Mouse (Mus musculus) myocyte (in vitro differentiated cells): ENCODE results near the gene Scaf11.
A peak's percentile ranks its signal among the peaks of the same experiment; 100 is the strongest.

Experiments used
- CEBPB ChIP-seq: IDR thresholded peaks from 2 replicates; pipeline ENCODE4 v1.6.1; 2011; ENCODE audit warnings: mild to moderate bottlenecking, moderate library complexity; ENCODE audit not compliant: poor library complexity, insufficient read depth, severe bottlenecking
- E2F4 ChIP-seq: IDR thresholded peaks from one replicate; pipeline ENCODE4 v1.6.1; 2011; ENCODE audit warnings: mild to moderate bottlenecking, control low read depth, moderate library complexity; ENCODE audit not compliant: insufficient read depth
- MAX ChIP-seq: IDR thresholded peaks from one replicate; pipeline ENCODE4 v1.6.1; 2011; ENCODE audit warnings: low read depth, mild to moderate bottlenecking, control low read depth
- MYOD1 ChIP-seq, 3 experiments: IDR thresholded peaks; one replicate each; pipeline ENCODE4 v1.6.1; 2011; ENCODE audit warnings: control low read depth in 2 of 3, low read depth in 2 of 3, mild to moderate bottlenecking in 2 of 3, moderate library complexity in 1 of 3; ENCODE audit not compliant: insufficient read length in 2 of 3, control insufficient read depth in 1 of 3
- MYOG ChIP-seq, 3 experiments: IDR thresholded peaks; one replicate each; pipeline ENCODE4 v1.6.1; 2011; ENCODE audit warnings: control low read depth in 2 of 3, low read depth in 2 of 3, mild to moderate bottlenecking in 2 of 3; ENCODE audit not compliant: insufficient read length in 2 of 3, control insufficient read depth in 1 of 3, insufficient read depth in 1 of 3
- POLR2A ChIP-seq: IDR thresholded peaks from one replicate; pipeline ENCODE4 v1.6.1; 2011; ENCODE audit warnings: low read depth, mild to moderate bottlenecking, control low read depth, moderate library complexity; ENCODE audit not compliant: insufficient read length
- POLR2AphosphoS2 ChIP-seq: IDR thresholded peaks from one replicate; pipeline ENCODE4 v1.6.1; 2011; ENCODE audit warnings: low read depth, control low read depth; ENCODE audit not compliant: insufficient read length
- REST ChIP-seq: IDR thresholded peaks from one replicate; pipeline ENCODE4 v1.6.1; 2011; ENCODE audit warnings: mild to moderate bottlenecking, control low read depth, moderate library complexity; ENCODE audit not compliant: insufficient read depth, insufficient read length
- SRF ChIP-seq: IDR thresholded peaks from one replicate; pipeline ENCODE4 v1.6.1; 2011; ENCODE audit warnings: low read depth; ENCODE audit not compliant: control insufficient read depth, insufficient read length
- TCF12 ChIP-seq: IDR thresholded peaks from one replicate; pipeline ENCODE4 v1.6.1; 2011; ENCODE audit warnings: mild to moderate bottlenecking, control low read depth; ENCODE audit not compliant: poor library complexity, insufficient read depth, severe bottlenecking
- USF1 ChIP-seq: IDR thresholded peaks from one replicate; pipeline ENCODE4 v1.6.1; 2011; ENCODE audit warnings: low read depth, mild to moderate bottlenecking, control low read depth, moderate library complexity

DNA sequence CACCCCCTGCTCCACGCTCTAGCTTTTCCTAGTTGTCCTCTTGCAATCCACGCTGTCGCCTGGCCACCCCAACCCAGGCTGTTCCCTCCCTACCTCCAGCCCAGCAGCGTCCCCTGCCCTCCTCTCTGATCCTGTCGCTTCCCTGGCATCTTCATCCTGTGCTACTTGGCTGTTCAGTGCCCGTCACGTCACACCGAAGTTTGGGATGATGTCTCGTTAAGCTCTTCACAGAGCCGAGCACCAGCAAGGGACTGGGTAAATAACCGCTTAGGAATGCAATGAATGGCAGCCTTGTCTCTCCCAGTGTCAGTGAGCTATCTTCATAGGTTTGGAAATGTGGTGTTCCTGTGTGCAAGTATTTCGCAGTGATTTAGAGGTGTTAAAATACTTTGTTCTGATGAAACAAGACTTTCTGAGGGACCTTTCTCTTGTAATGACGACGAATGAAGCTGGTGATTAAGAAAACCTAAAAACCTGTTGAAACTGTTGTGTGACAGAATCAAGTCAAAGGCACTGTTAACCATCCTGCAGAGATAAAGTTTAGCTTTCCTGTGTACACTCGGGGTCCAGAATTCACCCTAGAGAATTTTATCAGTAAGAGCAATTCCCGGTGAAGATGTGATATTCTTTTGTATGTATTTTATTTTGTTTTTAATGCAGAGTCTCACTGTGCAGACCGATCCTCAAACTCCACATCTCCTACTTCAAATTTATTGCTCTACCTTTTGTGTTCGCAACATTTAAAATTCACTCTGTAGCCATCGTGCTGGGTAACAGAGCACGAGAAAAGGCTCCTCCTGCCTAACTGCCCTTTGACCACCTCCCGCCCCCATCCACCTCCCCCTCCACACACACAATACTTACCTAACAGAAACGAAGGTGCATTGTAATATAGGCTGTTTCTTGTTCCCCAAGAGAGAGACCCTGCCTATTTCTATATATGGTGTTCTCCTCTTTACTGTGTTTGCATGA, 1.2 kb upstream of the Scaf11 start:
- TF ChIP-seq SRF (no peak), TCF12 (no peak), MYOG (IDR thresholded peaks at IDR 0.05; ENCODE audit: control insufficient read depth in 1 of 3, insufficient read depth in 1 of 3, insufficient read length in 2 of 3, low read depth in 2 of 3) (no peak), POLR2A (no peak), USF1 (no peak), MYOD1 (IDR thresholded peaks at IDR 0.05; ENCODE audit: control insufficient read depth in 1 of 3, insufficient read length in 2 of 3, low read depth in 2 of 3) (peak in 1 of 3 experiments; percentile 19), CEBPB (no peak), E2F4 (no peak), POLR2AphosphoS2 (no peak), MAX (no peak), REST (no peak)
